Mouse (Mus musculus) C2C12 (cell line): ENCODE results near the gene Il2rb. TPM values are rescaled to one million over a fixed set of nuclear protein-coding genes. Genes with fewer than 3 reads are reported as not detected.

Experiments
- H3K27me3 ChIP-seq: one replicate; pipeline ENCODE4 v1.6.1; 2011; ENCODE audit not compliant: control insufficient read depth, insufficient read depth, insufficient read length
- H3K36me3 ChIP-seq: one replicate; pipeline ENCODE4 v1.6.1; 2011; ENCODE audit not compliant: control insufficient read depth, insufficient read depth
- H3K4me3 ChIP-seq: one replicate; pipeline ENCODE4 v1.5.1; 2011; ENCODE audit warnings: mild to moderate bottlenecking, control low read depth; ENCODE audit not compliant: poor library complexity, insufficient read depth, severe bottlenecking
- H3K79me2 ChIP-seq: one replicate; pipeline ENCODE4 v1.6.1; 2011; ENCODE audit not compliant: control insufficient read depth, insufficient read depth
- H3K79me3 ChIP-seq: one replicate; pipeline ENCODE4 v1.6.1; 2011; ENCODE audit warnings: low read depth, control low read depth
- H3ac ChIP-seq: one replicate; pipeline ENCODE3; 2011; ENCODE audit warnings: low read depth; ENCODE audit not compliant: control insufficient read depth, insufficient read length
- CEBPB ChIP-seq: IDR thresholded peaks from one replicate; pipeline ENCODE4 v1.6.1; 2011; ENCODE audit warnings: low read depth, mild to moderate bottlenecking, control low read depth, moderate library complexity
- CTCF ChIP-seq: IDR thresholded peaks from one replicate; pipeline ENCODE4 v1.5.1; 2011; ENCODE audit not compliant: control insufficient read depth, insufficient read depth, insufficient read length
- FOSL1 ChIP-seq: IDR thresholded peaks from one replicate; pipeline ENCODE4 v1.8.0; 2011; ENCODE audit warnings: mild to moderate bottlenecking, low read length; ENCODE audit not compliant: poor library complexity, insufficient read depth, severe bottlenecking
- MAX ChIP-seq: IDR thresholded peaks from one replicate; pipeline ENCODE4 v1.6.1; 2011; ENCODE audit warnings: mild to moderate bottlenecking, control low read depth
- MYOD1 ChIP-seq: IDR thresholded peaks from one replicate; pipeline ENCODE4 v1.6.1; 2011; ENCODE audit warnings: low read depth; ENCODE audit not compliant: control insufficient read depth, insufficient read length
- MYOG ChIP-seq: IDR thresholded peaks from one replicate; pipeline ENCODE4 v1.6.1; 2011; ENCODE audit not compliant: control insufficient read depth, insufficient read length; ENCODE audit errors: extremely low read depth
- USF1 ChIP-seq: IDR thresholded peaks from one replicate; pipeline ENCODE4 v1.6.1; 2011; ENCODE audit warnings: low read depth, mild to moderate bottlenecking, control low read depth, moderate library complexity
- polyA plus RNA-seq: library from polyadenylated mRNA; unstranded; fragments of >200 nt; fragmentation: generic; extraction: Trizol; gene quantifications from one replicate; pipeline ENCODE4 v1.2.1, GENCODE M21; 2012; ENCODE audit warnings: missing spikeins

The Il2rb gene
- polyA plus RNA-seq, 1 experiment, result 0.01 TPM

GRCm38 (mm10) chr15:78541606-78542005 lies 46.5 kb upstream of the Il2rb start:
- H3K27me3 ChIP-seq, result peaks cover 59% of the 10 kb centered on the region

GRCm38 (mm10) chr15:78541036-78541435 lies 46.0 kb upstream of the Il2rb start:
- peaks cover 59% of the 10 kb centered on the region for H3K27me3 ChIP-seq

More at GRCm38 (mm10) chr15:78541606-78542005, 46.5 kb upstream of the Il2rb start:
- Histone ChIP-seq H3K4me3 (no peak overlapping the region), H3ac (no peak overlapping the region), H3K79me2 (no peaks in the 10 kb centered on the region), H3K79me3 (no peaks in the 10 kb centered on the region), H3K36me3 (no peaks in the 10 kb centered on the region)
- no peak for TF ChIP-seq MYOD1
- TF ChIP-seq USF1, result no peak
- no peak for TF ChIP-seq MAX
- no peak for TF ChIP-seq FOSL1
- no peak for TF ChIP-seq CEBPB
- no peak for TF ChIP-seq MYOG
- no peak for TF ChIP-seq CTCF

GRCm38 (mm10) chr15:78535723-78536421 lies 40.8 kb upstream of the Il2rb start:
- Histone ChIP-seq H3K79me3 (no peaks in the 10 kb centered on the region), H3K4me3 (no peak overlapping the region), H3K36me3 (no peaks in the 10 kb centered on the region), H3K27me3 (peaks cover 40% of the 10 kb centered on the region), H3K79me2 (no peaks in the 10 kb centered on the region), H3ac (no peak overlapping the region)
- TF ChIP-seq MAX (no peak), MYOD1 (no peak), FOSL1 (no peak), CTCF (no peak), CEBPB (no peak), MYOG (no peak)

More at GRCm38 (mm10) chr15:78541036-78541435, 46.0 kb upstream of the Il2rb start:
- no peaks in the 10 kb centered on the region for H3K79me3 ChIP-seq
- no peaks in the 10 kb centered on the region for H3K79me2 ChIP-seq
- no peak overlapping the region for H3K4me3 ChIP-seq
- H3K36me3 ChIP-seq, result no peaks in the 10 kb centered on the region
- H3ac ChIP-seq, result no peak overlapping the region
- TF ChIP-seq MAX (no peak), MYOG (no peak), CTCF (no peak), CEBPB (no peak), MYOD1 (no peak), USF1 (no peak), FOSL1 (no peak)

- H3K79me2 ChIP-seq, result peaks cover 9% of the 10 kb centered on the region
- H3K79me3 ChIP-seq, result peaks cover 5% of the 10 kb centered on the region
- H3K27me3 ChIP-seq, result peaks cover 20% of the 10 kb centered on the region
- H3ac ChIP-seq, result no peak overlapping the region
- TF ChIP-seq FOSL1, result no peak
- no peak for TF ChIP-seq CEBPB
- TF ChIP-seq MYOG, result no peak
- TF ChIP-seq CTCF, result no peak
- TF ChIP-seq MAX, result no peak
- no peaks in the 10 kb centered on the region for H3K36me3 ChIP-seq
- H3K4me3 ChIP-seq, result no peak overlapping the region
Measured at GRCm38 (mm10) chr15:78533346-78533835, 38.3 kb upstream of the Il2rb start.

- TF ChIP-seq MYOG (no peak), CTCF (no peak), USF1 (no peak), MAX (no peak), MYOD1 (no peak), FOSL1 (no peak), CEBPB (no peak)
- H3K4me3 ChIP-seq, result no peak overlapping the region
- peaks cover 15% of the 10 kb centered on the region for H3K79me2 ChIP-seq
- no peak overlapping the region for H3ac ChIP-seq
- peaks cover 14% of the 10 kb centered on the region for H3K27me3 ChIP-seq
- no peaks in the 10 kb centered on the region for H3K36me3 ChIP-seq
- peaks cover 5% of the 10 kb centered on the region for H3K79me3 ChIP-seq
Measured at GRCm38 (mm10) chr15:78532566-78533345, 37.7 kb upstream of the Il2rb start.
